In genomic region chr13:38659524-38660136, GRCm38 (mm10) we compare ENCODE assay signal across 11 mouse cellular contexts. TPM values are rescaled to one million over a fixed set of nuclear protein-coding genes. Genes with fewer than 3 reads are reported as not detected.
DNase-seq lines count a peak whose midpoint lies in the region; ATAC-seq and TF ChIP-seq lines count a peak whose summit lies in the region.
"Had no signal": no experiment of that assay in that cellular context is flagged by ENCODE, and none has a peak within 500 bp of the region (broad histone marks: within the 10 kb centered on the region; RNA-seq: fewer than 3 reads in every experiment).

No protein-coding gene starts in this region.

- 89% methylated on average over 12 of the region's 12 CpGs for WGBS in kidney, embryonic 15.5 days
- WGBS in liver, embryonic 15.5 days (ENCODE audit: insufficient replicate concordance): 55% methylated on average over 12 of the region's 12 CpGs

- no peak for ATAC-seq in cerebellum, adult (ENCODE audit: insufficient number of reproducible peaks, low FRiP score, low TSS enrichment)
- ATAC-seq in kidney, embryonic 15.5 days (replicated peaks; ENCODE audit: low FRiP score): no peak
- ATAC-seq in liver, embryonic 15.5 days (ENCODE audit: insufficient read depth): no peak

- no peak overlapping the region for H3K4me2 ChIP-seq in kidney, embryonic 15.5 days
- H3K4me2 ChIP-seq in liver, embryonic 15.5 days: peak overlapping the region; percentile 71

- in situ Hi-C loops in ES-E14 (cut with MboI; ENCODE audit: low sequenced_read_pairs in 2 of 2, unreplicated experiment in 2 of 2): no loop called here

- peaks cover 13% of the 10 kb centered on the region for H3K4me1 ChIP-seq in kidney, embryonic 15.5 days
- H3K4me1 ChIP-seq in ES-E14 (ENCODE audit: control insufficient read depth in 2 of 2, insufficient read depth in 2 of 2, low read length in 2 of 2, poor library complexity in 1 of 2): peaks cover 0 to 5% of the 10 kb centered on the region in 2 experiments; a peak in 1 of 4 replicates
- peaks cover 36% of the 10 kb centered on the region for H3K4me1 ChIP-seq in liver, embryonic 15.5 days (replicated peaks)

- no peaks in the 10 kb centered on the region for H3K27me3 ChIP-seq in kidney, embryonic 15.5 days
- H3K27me3 ChIP-seq in liver, embryonic 15.5 days: no peaks in the 10 kb centered on the region
- H3K27me3 ChIP-seq: embryonic facial prominence, embryonic 15.5 days; forebrain, embryonic 13.5 days; megakaryocyte, embryonic 14.5 days had no signal

- DNase-seq in cerebellum, adult 9-10 months: peak; percentile 40
- no peak for DNase-seq in kidney, adult 9 months
- DNase-seq in ES-E14 (ENCODE audit: low read depth, low spot score): no peak
- no peak for DNase-seq in gastrocnemius, postnatal 25 days
- DNase-seq in left cerebral cortex, postnatal 4 days: no peak

- H3K27ac ChIP-seq in kidney, embryonic 15.5 days: no peak overlapping the region
- peak overlapping the region; percentile 77; the same call in 1 of the 2 replicates for H3K27ac ChIP-seq in ES-E14 (ENCODE audit: insufficient read depth, low read depth, low read length, poor library complexity, severe bottlenecking)
- H3K27ac ChIP-seq in liver, embryonic 15.5 days (replicated peaks): peak overlapping the region; percentile 73
- H3K27ac ChIP-seq: embryonic facial prominence, embryonic 15.5 days had no signal

- peak overlapping the region; percentile 89; the same call in 1 of the 2 replicates for H3K4me3 ChIP-seq in kidney, embryonic 15.5 days (replicated peaks)
- H3K4me3 ChIP-seq in ES-E14 (ENCODE audit: insufficient read depth in 1 of 2, low read depth in 1 of 2, low read length in 2 of 2, poor library complexity in 1 of 2, severe bottlenecking in 1 of 2): peak overlapping the region in 1 of 2 experiments; percentile 87; a peak in 2 of 4 replicates
- H3K4me3 ChIP-seq in liver, embryonic 15.5 days (replicated peaks): peak overlapping the region; percentile 91; the same call in 1 of the 2 replicates

- intact Hi-C loops in left cerebral cortex, postnatal 4 days (cut with DNase I): no loop called here

- H3K36me3 ChIP-seq in kidney, embryonic 15.5 days: peaks cover 22% of the 10 kb centered on the region
- peaks cover 16% of the 10 kb centered on the region for H3K36me3 ChIP-seq in ES-E14 (ENCODE audit: control insufficient read depth, insufficient read depth, low read length, poor library complexity, severe bottlenecking)
- H3K36me3 ChIP-seq in liver, embryonic 15.5 days (replicated peaks): peaks cover 18% of the 10 kb centered on the region

- no peaks in the 10 kb centered on the region for H3K9me3 ChIP-seq in kidney, embryonic 15.5 days (replicated peaks)
- H3K9me3 ChIP-seq in ES-E14 (ENCODE audit: control insufficient read depth, insufficient read depth, low read depth, low read length): no peaks in the 10 kb centered on the region
- no peaks in the 10 kb centered on the region for H3K9me3 ChIP-seq in liver, embryonic 15.5 days (replicated peaks)
- H3K9me3 ChIP-seq: embryonic facial prominence, embryonic 15.5 days had no signal

- H3K9ac ChIP-seq in kidney, embryonic 15.5 days: no peak overlapping the region
- H3K9ac ChIP-seq in ES-E14 (ENCODE audit: insufficient read depth, low read depth, low read length, poor library complexity, severe bottlenecking): no peak overlapping the region
- no peak overlapping the region for H3K9ac ChIP-seq in liver, embryonic 15.5 days

TF ChIP-seq in ES-E14, 5 proteins besides CTCF, POLR2A, EP300 and RAD21:
- TF ChIP-seq ZNF384 (IDR thresholded peaks at IDR 0.05; ENCODE audit: low read depth, low read length) (peak; percentile 74; the same call in 1 of the 2 replicates), ZC3H11A (IDR thresholded peaks at IDR 0.05; ENCODE audit: borderline replicate concordance, low read depth, low read length) (no peak)

RNA-seq across cellular contexts. Expression of gene Eef1e1, which starts 0.8 kb away (rescaled TPM):
- 53.9 and 55.7 TPM in 2 replicates for polyA plus RNA-seq in kidney, embryonic 15.5 days (2015; fragmentation: Nextera tagmentation; extraction: Ambion mirVana)
- 94.6 and 111 TPM in 2 replicates for total RNA-seq in ES-E14 (2012; rRNA removed)
- 37.2 and 41.9 TPM in 2 replicates for polyA plus RNA-seq in liver, embryonic 15.5 days (2015; fragmentation: Nextera tagmentation; extraction: Ambion mirVana)
- 10 to 100 TPM; 12.2 to 16.9 TPM for total RNA-seq in gastrocnemius, postnatal 25 days (2021)
- 10 to 100 TPM; 65.3 to 72.2 TPM for total RNA-seq in left cerebral cortex, postnatal 4 days (2021)

RNA-seq across cellular contexts. Expression of gene Bloc1s5, which starts 24.7 kb away (rescaled TPM):
- 20.1 and 20.5 TPM in 2 replicates for polyA plus RNA-seq in kidney, embryonic 15.5 days (2015; fragmentation: Nextera tagmentation; extraction: Ambion mirVana)
- total RNA-seq in ES-E14 (2012; rRNA removed): 2.5 and 3.4 TPM in 2 replicates
- 10.3 and 10.5 TPM in 2 replicates for polyA plus RNA-seq in liver, embryonic 15.5 days (2015; fragmentation: Nextera tagmentation; extraction: Ambion mirVana)
- total RNA-seq in gastrocnemius, postnatal 25 days (2021): 1 to 10 TPM; 5.3 to 5.7 TPM
- 10 to 100 TPM; 10.4 to 11.4 TPM for total RNA-seq in left cerebral cortex, postnatal 4 days (2021)
